Mouse (Mus musculus) left cerebral cortex, postnatal 14 days (tissue): ENCODE measurements around the gene Csrnp1. TPM values are rescaled to one million over a fixed set of nuclear protein-coding genes. Genes with fewer than 3 reads are reported as not detected.

Experiments used
- DNase-seq, 2 experiments: peaks; one replicate each; pipeline ENCODE4 v3.0.0; 2021 to 2022; ENCODE audit warnings: low spot score in 2 of 2, mixed read lengths in 1 of 2
- intact Hi-C: fragments of 180-260 bp; cut with DNase I; formaldehyde crosslinking; loops from one replicate; pipeline ENCODE4 v1.15.1; 2025
- total RNA-seq, 2 experiments: library from RNA; stranded (reverse); gene quantifications; 2 replicates each; pipeline ENCODE4 v1.2.3; 2021

Gene Csrnp1
- total RNA-seq, 2 experiments from 2014 or later = 9.4 to 11.1 TPM

- intact Hi-C loops = no loop called here
- DNase-seq = no peak
These were observed 61.0 kb downstream of the Csrnp1 start for GRCm38 (mm10) chr9:119923462-119923861.

Other genes starting within 250 kb of the Csrnp1 start
- gene Scn11a, start 159.2 kb downstream of the Csrnp1 start, total RNA-seq = under 1 TPM; 0.13 to 0.40 TPM
- 10 to 100 TPM; 75.3 to 79.6 TPM for gene Wdr48, start 89.8 kb downstream of the Csrnp1 start, total RNA-seq
- gene Gorasp1, start 47.1 kb downstream of the Csrnp1 start, total RNA-seq = 10 to 100 TPM; 31.3 to 33.7 TPM
- under 1 TPM; 0.55 TPM for gene Ttc21a, start 47.1 kb downstream of the Csrnp1 start, total RNA-seq
- under 1 TPM; 0.08 to 0.09 TPM for gene Xirp1, start 38.9 kb upstream of the Csrnp1 start, total RNA-seq
- gene Cx3cr1, start 85.2 kb upstream of the Csrnp1 start, total RNA-seq = 10 to 100 TPM; 34.9 to 36.7 TPM
- not detected for gene Ccr8, start 107.5 kb upstream of the Csrnp1 start, total RNA-seq
- gene Slc25a38, start 125.7 kb upstream of the Csrnp1 start, total RNA-seq = 10 to 100 TPM; 24.2 to 27.0 TPM
- 100 to 1,000 TPM; 505 to 517 TPM for gene Rpsa, start 143.0 kb upstream of the Csrnp1 start, total RNA-seq
- 100 to 1,000 TPM; 128 to 224 TPM for gene Mobp, start 165.0 kb upstream of the Csrnp1 start, total RNA-seq